Mouse (Mus musculus) neural tube, postnatal 0 days (tissue): Measurements from ENCODE around the gene Smc2. TPM values are rescaled to one million over a fixed set of nuclear protein-coding genes. Genes with fewer than 3 reads are reported as not detected.

Source experiments
- polyA plus RNA-seq: library from polyadenylated mRNA; unstranded; fragments of >200 nt; fragmentation: Nextera tagmentation; extraction: Ambion mirVana; gene quantifications from 2 replicates; pipeline ENCODE4 v1.2.1, GENCODE M21; 2015

Gene Smc2
- 32.3 and 34.7 TPM in 2 replicates for polyA plus RNA-seq

GRCm38 (mm10) chr4:52438886-52439664, at the start of gene Smc2:
Gene Smc2, plus strand, starts transcription at chr4:52439243.

GRCm38 (mm10) chr4:52497144-52497543, 58.1 kb downstream of the Smc2 start, which contains the start of gene Vma21-ps:
Gene Vma21-ps, minus strand, starts transcription at chr4:52497244.

Other genes starting within 250 kb of the Smc2 start
- 1.9 TPM in 1 of 2 replicates, not detected in the other for gene Vma21-ps, start 58.0 kb downstream of the Smc2 start, polyA plus RNA-seq
- gene Toporsl, start 157.0 kb downstream of the Smc2 start, polyA plus RNA-seq = 0.05 TPM in 1 of 2 replicates, not detected in the other